Mouse (Mus musculus) inflammation-experienced regulatory T-cells, adult 6 months (primary cell): Measurements from ENCODE around the gene Borcs5. TPM values are rescaled to one million over a fixed set of nuclear protein-coding genes. Genes with fewer than 3 reads are reported as not detected.
"Not testable (repeated sequence)": the region's sequence is repeated elsewhere in the genome, so short reads cannot be mapped to it uniquely, and the experiment has no call there.

Experiments used
- ATAC-seq: one replicate; pipeline ENCODE4 v1.8.0; 2017
- polyA plus RNA-seq, 3 experiments: library from polyadenylated mRNA; unstranded; fragments of 100-300 nt; shearing (Covaris generic); gene quantifications; one replicate each; pipeline ENCODE4 v1.2.1; 2017

Gene Borcs5
- polyA plus RNA-seq, 3 experiments from 2014 or later, result 11.7 to 19.3 (median 12.6) TPM

DNA sequence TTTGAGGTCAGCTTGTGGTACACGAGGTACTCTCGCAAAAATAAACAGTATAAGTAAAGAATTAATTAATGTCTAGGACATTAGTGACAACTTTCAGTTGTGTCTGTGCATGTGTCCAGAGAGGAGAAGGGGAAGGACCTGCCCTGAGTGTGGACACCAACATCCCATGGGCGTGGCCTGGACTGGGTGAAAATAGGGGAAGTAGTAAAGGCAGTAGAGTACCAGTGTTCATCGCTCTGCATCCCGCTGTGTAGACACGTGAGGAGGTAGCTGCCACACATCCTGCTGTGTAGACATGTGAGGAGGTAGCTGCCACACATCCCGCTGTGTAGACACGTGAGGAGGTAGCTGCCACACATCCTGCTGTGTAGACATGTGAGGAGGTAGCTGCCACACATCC lies 34.4 kb downstream of the Borcs5 start:
- not testable (repeated sequence) for ATAC-seq

GRCm38 (mm10) chr6:134677504-134677903 lies 38.2 kb downstream of the Borcs5 start:
- no peak for ATAC-seq

DNA sequence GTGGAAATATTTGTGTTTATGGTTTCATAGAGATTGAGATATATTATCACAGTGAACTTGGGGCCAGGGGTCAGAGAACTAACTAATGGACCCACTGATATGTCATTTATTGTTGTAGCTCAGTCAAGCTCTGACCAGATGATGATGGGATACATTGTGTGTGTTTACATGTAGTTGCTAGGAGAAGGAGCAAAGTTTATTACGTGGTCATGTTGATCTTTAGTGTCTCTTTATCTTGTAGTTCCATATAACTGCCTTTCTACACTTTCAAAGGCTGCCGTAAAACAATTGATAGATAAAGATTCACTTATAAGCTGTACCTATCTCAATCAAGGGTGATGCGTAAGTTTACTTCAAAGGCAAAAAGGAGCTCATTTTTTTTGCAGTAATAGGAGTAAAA lies 38.7 kb downstream of the Borcs5 start:
- no peak for ATAC-seq

DNA sequence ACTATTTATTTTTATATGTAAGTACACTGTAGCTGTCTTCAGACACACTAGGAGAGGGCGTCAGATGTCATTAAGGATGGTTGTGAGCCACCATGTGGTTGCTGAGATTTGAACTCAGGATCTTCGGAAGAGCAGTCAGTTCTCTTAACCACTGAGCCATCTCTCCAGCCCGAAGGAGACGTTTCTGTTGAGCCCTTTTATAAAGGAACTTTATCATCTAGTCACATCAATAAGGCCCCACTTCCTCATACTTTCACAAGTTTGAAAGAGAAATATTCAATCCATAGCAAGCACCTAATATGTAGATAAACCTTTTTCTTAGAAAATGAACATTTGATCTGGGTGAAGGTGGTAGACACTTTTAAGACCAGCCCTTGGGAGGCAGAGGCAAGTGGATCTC lies 40.0 kb downstream of the Borcs5 start:
- ATAC-seq, result not testable (repeated sequence)

DNA sequence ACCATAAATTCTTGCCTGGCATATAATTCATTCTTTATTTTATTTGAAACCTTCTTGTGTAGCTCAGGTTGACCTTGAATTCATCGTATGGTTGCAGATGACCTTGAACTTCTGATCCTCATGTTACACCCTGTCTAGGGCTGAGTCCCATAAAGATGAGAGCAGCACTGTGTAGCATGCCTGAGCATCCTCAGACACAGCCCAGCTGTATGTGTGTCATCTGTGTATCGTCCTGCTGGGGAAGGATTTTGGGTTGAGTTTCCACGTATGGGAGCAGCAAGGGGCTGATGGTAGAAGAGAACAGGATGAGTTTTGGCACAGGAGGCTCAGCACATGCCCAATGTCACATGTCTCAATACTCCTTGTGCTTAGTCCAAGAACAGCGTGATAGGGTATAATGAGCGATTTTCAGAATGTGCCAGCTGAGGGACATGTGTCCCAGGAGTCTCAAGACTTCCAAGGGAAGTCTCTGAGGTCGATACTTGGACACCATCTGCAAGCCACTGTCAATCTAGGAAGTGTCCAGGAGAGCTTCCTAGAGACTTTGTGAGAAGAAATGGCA lies 45.1 kb downstream of the Borcs5 start:
- no peak for ATAC-seq

- ATAC-seq, result no peak
Measured at GRCm38 (mm10) chr6:134685040-134685439, 45.7 kb downstream of the Borcs5 start.

GRCm38 (mm10) chr6:134685515-134685914 lies 46.2 kb downstream of the Borcs5 start:
- ATAC-seq, result no peak

- ATAC-seq, result no peak
Measured at GRCm38 (mm10) chr6:134694498-134694897, 55.2 kb downstream of the Borcs5 start.

GRCm38 (mm10) chr6:134694988-134695387 lies 55.7 kb downstream of the Borcs5 start:
- ATAC-seq, result no peak

DNA sequence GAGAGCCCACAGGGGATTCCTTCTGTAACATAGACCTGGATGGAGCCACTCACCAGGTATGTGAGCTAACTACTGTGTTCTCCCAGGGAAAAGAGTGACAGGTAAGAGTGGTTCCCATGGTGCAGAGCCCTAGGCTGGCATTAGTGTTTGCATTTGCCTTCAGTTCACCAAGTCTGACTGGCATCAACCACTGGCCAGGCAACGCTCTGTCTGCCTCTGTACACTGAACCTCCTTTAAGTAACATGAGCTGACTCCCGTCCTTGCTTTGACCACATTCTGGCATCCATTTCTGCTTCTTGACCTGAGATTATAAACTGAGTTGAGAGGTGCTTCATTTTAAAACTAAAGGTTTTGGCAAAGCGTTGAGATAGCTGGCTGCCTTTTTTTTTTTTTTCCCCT lies 56.3 kb downstream of the Borcs5 start:
- no peak for ATAC-seq

DNA sequence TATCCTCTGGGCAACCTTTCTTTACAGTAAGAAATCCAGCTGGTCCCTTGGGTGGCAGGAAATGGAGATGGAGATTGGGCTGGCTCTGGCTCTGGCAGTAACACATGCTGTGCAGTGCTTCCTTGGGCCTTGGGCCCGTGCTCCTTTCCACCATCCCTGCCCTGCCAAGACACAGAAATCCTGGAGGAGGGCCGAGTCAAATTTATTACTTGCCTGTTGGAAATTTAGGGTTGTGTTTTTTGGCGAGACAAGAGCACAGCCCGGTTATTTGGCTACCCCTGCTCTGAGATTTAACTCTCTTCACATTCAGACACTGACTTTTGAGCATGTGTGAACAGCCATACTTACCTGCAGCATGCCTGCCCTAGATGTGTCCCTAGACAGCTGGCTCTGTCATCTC lies 56.8 kb downstream of the Borcs5 start:
- ATAC-seq, result no peak

DNA sequence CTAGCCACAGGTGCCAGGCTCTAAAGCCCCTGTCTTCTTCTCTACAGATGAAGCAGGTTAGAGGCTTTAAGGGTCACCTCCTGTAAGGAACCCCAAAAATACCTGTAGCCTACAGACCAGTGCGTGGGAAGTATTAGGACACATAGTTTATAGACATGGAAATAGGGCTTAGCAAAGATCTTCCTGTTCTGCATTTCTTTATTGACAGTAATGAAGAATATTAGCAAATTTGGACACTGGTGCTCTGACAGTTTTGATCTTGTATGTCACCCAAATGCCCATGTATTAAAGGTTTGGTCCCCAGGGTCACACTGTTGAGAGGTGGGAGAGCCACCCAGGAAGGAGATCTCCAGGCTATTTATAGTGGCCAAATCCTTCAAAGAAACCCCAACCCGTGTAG lies 57.2 kb downstream of the Borcs5 start:
- ATAC-seq, result no peak

- ATAC-seq, result no peak
Measured at GRCm38 (mm10) chr6:134698243-134698642, 58.9 kb downstream of the Borcs5 start.

- peak; percentile 89 for ATAC-seq
Measured at GRCm38 (mm10) chr6:134700451-134701210, 61.3 kb downstream of the Borcs5 start.

DNA sequence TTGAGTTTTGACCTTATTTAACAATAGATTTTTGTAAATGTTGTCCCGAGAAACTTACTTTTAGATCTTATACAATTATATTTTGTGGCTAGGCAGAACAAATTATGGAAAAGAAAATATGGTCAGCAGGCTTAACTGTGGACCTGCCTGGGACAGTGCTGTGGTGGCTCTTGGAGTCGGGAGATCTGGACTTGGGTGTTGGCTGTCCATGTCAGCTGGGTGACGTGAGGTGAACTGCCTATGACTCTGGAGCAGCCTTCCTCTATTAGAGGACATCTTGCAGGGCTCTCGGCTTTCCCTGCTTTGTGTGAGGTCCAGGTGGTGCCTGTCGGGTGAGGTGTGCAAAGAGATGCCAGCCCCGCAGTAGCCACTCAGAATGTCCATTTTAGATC lies 61.9 kb downstream of the Borcs5 start:
- ATAC-seq, result no peak

- no peak for ATAC-seq
Measured at GRCm38 (mm10) chr6:134702184-134702583, 62.9 kb downstream of the Borcs5 start.

GRCm38 (mm10) chr6:134703053-134703690 lies 63.9 kb downstream of the Borcs5 start:
- no peak for ATAC-seq

GRCm38 (mm10) chr6:134706467-134706866 lies 67.2 kb downstream of the Borcs5 start:
- ATAC-seq, result no peak

- no peak for ATAC-seq
Measured at GRCm38 (mm10) chr6:134710020-134710419, 70.7 kb downstream of the Borcs5 start.

GRCm38 (mm10) chr6:134713321-134713720 lies 74.0 kb downstream of the Borcs5 start:
- no peak for ATAC-seq

DNA sequence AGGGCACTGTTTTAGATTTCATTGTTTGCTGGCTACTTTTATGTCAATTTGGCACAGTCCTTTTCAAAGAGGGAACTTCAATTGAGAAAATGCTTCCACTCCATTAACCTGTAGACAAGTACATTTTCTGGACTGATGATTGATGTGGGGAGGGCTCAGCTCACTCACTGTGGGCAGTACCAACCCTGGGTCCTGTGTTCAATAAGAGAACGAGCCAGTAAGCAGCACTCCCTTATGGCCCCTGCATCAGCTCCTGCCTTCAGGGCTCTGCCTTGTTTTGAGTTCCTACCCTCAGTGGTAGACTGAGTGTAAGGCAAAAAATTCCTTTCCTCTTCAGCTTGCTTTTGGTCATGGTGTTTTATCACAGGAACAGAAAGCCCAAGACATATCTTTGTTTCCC lies 74.6 kb downstream of the Borcs5 start:
- ATAC-seq, result no peak

DNA sequence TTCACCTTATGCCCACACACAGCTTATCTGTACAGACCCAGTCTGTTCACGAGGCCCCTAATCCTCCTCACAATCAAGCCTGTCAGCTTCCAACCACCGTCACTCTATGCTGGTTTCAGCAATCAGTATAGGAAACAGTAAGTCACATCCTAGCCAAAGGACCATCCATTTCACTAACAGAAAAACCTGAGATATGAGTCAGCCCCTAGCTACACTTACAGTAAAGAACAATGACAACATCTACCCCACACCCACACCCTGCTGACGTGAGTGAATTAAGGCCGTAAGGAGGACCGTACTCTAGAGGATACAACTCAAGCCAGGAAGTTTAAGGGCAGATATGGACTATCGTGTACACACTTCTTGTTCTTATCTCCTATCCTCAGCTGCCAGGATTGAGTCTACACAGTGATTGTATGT lies 76.9 kb downstream of the Borcs5 start:
- peak; percentile 82 for ATAC-seq

- no peak for ATAC-seq
Measured at GRCm38 (mm10) chr6:134717886-134718667, 78.8 kb downstream of the Borcs5 start.
